Mouse (Mus musculus) adrenal gland, postnatal 14 days (tissue): ENCODE data around the gene Ccdc70. TPM values are rescaled to one million over a fixed set of nuclear protein-coding genes. Genes with fewer than 3 reads are reported as not detected.
"Not testable (repeated sequence)": the region's sequence is repeated elsewhere in the genome, so short reads cannot be mapped to it uniquely, and the experiment has no call there.

Experiments used
- DNase-seq: peaks from one replicate; pipeline ENCODE4 v3.0.0; 2021; ENCODE audit warnings: mixed read lengths
- long read RNA-seq, 2 experiments: library from polyadenylated mRNA; stranded (forward); transcript quantifications; one replicate each; pipeline ENCODE4 v2.0.0; 2021
- total RNA-seq: library from RNA; stranded (reverse); gene quantifications from 2 replicates; pipeline ENCODE4 v1.2.3, GENCODE M21; 2021

Gene Ccdc70
- not detected in 2 replicates for total RNA-seq
- long read RNA-seq, experiment 1 = 0 reads
- long read RNA-seq, experiment 2 = 0 reads

DNA sequence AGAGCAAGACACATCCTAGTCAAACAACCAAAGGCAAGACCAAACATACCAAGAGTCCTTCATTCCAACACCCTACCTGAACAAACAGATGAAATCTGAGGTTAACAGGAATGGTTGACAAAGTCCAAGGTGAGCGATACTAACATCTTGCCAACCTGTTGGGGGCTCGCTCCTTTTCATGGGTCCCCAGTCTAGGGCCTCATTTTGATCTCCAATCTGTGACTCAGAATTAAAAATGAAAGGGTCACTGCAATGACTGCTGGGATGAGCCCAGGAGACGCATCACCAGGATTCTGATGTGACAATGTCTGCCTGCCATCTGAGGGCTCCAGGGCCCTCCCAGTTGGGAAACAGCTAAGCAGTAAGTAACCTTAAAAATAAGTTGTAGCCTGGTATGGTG lies at the start of gene Ccdc70:
TSS of gene Ccdc70 (plus strand) at position 301 of the 400 bp plus-strand sequence.
- DNase-seq = no peak

GRCm38 (mm10) chr8:21930754-21931153 lies 38.8 kb upstream of the Ccdc70 start:
- not testable (repeated sequence) for DNase-seq

DNA sequence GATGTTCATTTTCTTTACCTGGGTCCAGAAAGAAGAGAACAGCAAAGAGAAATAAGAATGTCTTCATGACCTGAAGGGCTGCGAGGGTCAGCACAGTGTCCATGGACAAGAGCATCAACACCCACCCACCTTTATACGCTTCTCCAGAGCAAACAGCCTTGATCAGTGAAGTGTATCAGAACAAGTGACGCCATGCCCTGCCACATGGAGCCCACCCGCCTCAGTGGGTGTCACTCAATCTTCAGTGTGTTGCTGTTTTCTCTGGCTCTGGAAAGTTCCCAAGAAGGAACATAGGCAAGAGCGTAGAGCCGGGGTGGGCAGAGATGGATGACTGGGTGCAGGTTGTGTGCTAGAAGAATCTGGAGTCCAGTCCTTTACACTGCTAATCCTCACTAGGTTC lies 37.0 kb upstream of the Ccdc70 start, which contains the start of gene Defb15:
TSS of gene Defb15 (minus strand) at position 101 of the 400 bp plus-strand sequence.
- no peak for DNase-seq

- not testable (repeated sequence) for DNase-seq
Measured at GRCm38 (mm10) chr8:21938052-21938451, 31.5 kb upstream of the Ccdc70 start, which contains the start of gene Defb35. Defb35 (plus strand) TSS chr8:21938352.

DNA sequence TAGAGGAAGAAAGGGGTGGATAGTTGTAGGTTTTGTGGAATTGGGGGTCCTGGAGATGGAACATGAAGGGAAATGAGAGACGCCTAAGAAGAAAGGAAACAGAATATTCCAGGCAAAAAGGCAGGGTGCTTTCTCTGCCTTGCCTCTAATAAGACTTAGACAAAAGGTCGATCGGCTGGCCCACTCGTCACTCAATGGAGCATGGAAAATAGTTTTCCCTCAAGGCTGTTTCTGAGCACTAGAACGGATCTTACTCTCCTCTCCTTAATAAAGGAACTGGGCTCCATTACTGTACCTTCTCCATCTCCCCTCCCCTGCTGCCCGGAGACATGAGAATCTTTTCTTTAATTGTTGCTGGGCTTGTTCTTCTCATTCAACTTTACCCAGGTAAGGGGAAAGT lies 23.1 kb upstream of the Ccdc70 start, which contains the start of gene Defb13:
TSS of gene Defb13 (plus strand) at position 301 of the 400 bp plus-strand sequence.
- DNase-seq = no peak

- DNase-seq = no peak
Measured at GRCm38 (mm10) chr8:21947311-21948017, 22.1 kb upstream of the Ccdc70 start.

DNA sequence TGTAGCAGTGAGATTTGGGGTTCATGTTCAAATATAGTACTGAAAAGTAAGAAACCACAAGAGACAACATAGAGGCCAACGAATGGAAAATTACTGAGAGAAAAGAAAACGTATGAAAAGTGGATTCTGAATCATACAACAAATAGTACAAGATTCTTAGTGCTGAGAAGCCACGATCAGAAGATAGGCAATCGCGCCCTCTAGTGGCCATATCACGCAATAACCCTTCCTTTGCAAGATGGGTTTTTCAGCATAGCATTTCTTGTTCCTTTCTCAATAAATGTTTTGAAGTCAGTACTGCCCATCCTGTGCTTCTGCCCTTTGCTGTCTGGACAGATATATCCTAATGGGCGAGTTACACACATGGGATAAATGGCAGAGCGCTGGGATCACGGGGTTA lies 14.3 kb upstream of the Ccdc70 start:
- DNase-seq = peak; percentile 64

DNA sequence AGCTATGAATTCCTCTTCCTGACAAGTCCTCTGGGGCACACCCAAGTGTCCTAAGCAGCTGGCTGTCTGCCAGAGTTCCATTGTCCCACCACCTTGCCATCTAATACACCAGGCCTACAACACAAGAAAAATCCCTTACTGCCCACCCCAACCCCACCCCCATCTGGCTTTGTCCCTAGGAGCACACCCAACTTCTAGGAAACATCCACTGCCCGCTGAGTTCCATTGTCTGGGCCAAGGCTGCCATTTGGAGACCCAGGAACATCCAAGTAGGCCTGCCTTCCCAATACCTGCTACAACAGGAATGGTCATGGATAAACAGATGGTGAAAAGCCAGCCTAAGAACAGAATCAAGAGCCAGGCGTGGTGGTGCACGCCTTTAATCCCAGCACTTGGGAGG lies 13.2 kb upstream of the Ccdc70 start:
- no peak for DNase-seq

- no peak for DNase-seq
Measured at GRCm38 (mm10) chr8:21958414-21958813, 11.2 kb upstream of the Ccdc70 start, which contains the start of gene Fam90a1a. Fam90a1a (plus strand) TSS chr8:21958714.

- DNase-seq = no peak
Measured at GRCm38 (mm10) chr8:21966646-21967045, 2.9 kb upstream of the Ccdc70 start.

GRCm38 (mm10) chr8:21978193-21978592 lies 8.6 kb downstream of the Ccdc70 start:
- DNase-seq = no peak

DNA sequence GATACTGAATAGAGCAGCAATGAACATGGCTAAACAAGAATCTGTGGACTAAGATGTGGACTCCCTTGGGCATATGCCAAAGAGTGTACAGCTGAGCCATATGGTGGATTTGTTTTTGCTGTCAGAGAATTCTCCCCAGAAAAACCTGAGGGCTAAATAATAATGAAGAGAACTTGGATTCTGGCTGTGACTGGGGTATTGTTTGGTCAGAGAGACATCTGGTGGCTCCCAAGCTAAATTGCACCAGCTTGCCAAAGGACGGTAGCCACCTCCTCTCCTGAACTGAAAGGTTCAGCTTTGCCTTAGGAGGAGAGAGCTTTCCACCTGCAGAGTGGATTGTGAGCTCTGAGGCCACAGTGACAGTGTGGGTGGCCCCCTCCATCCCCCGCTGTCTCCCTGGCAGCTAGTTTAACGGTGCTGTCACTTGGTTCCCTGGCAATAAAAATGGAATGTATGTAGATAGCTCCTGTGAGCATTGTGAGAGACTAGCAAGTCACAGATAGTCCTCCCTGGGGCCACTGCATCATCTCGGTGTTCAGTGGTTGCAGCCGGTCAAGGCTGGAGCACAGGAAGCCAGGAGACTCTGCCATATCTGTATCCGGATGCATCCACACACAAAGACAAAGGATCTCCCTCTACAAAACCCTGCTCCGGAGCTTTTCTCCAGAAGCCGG lies 12.2 kb downstream of the Ccdc70 start:
- DNase-seq = peak; percentile 12

DNA sequence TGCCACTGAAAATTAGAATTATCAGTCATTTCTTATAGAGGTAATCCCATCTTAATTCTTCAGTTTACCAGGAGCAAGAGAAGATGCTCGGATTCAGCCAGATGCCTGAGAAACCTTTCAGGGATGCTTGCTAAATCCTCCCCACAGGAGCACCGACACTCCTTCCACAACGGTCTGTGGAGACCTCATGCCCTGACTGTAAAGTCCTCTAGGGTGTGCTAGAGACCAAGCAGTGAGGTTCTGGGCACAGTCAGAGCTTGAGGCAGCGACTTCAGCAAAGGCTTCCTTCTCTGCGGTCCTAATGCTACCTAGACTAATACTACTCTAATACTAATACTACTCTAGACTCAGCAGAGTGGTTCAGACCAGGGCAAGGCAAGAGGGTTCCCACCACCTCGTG lies 22.6 kb downstream of the Ccdc70 start:
- peak; percentile 76 for DNase-seq

DNA sequence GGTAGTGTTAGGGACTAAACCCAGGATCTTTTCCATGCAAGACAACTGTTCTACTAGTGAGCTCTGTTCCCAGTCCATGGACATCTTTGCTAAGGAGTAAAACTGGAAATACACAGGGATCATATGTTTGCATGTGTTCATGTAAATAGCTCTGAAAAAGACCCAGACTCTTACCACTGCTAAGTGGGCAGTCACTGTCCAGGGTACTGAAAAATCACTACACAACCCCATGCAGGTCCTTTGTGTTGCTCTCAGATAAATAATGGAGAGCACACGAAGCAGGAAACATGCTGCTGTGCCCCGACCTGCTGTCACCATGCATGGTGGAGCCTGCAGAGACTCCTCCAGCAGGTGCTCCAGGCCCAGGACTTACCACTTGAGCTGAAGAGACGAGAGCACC lies 25.6 kb downstream of the Ccdc70 start:
- DNase-seq = no peak

DNA sequence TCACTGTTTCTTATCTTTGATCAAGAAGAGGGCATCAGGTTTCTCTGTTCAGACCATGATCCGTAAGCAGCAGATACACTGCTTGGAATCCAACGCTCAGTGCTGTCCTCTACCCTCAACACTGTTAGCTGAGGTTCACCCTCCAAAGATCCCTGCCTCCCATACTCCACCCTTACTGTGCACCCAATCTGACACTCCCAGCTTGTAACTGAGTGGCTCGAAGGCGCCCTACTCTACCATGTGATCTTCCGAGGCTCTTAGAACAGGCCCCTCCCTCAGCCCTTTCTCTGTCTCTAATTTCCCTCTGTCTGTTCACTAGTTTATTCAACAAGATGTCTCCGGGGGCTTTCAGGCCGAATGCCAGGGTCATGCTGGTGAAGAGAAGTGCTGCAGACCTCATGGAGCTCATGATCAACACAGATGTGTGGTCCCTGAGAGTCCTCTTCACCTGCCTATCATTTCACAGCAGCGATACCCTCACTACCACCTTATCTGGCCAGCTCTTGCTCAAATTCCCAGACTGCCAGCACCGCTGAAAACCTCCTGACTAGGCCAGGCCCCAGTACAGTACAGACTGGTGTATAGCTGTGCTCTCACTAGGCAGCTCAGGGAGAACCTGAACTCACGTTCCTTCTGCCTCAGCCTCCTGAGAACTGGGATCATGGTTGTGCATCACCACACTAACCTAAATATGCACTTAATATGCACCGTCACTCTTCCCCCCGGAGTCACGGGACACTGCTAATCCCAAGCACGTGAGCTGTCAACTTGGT lies 35.4 kb downstream of the Ccdc70 start:
- no peak for DNase-seq

DNA sequence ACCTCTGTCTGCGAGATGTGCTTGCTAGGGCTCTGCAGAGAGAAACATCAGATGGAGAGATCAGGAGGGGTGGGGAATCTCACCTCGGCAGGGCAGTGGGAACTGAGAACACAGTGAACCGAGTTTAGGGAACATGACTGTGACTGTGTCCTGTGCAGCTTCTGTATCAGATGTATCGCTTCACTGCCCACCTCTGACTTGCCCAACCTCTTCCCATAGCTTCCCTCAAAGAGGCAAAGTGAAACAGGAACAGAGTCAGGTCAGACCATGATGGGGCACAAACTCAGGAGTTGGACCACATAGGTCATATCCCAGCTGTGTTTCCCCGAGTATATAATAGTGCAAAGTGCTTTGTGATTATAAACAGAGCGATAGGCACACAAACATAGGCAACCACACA lies 36.8 kb downstream of the Ccdc70 start:
- DNase-seq = no peak

DNA sequence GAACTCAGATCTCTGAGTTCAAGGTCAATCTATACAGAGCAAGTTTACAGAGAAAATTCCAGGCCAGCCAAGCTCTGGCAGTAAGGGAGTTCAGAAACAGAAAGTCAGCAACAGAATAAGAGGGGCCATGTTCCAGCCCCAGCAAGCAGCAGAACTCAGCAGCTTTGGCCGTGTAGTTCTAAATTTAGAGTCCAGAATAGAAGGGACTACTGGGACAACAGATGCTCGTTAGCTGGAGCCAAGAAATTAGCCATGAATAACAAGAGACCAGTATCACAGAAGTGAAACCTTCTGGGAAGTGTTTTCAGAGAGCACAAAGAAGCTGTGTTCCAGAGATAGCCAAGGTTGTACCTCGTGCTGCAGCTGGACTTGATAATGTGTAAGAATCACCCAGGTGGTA lies 39.8 kb downstream of the Ccdc70 start:
- DNase-seq = no peak

DNA sequence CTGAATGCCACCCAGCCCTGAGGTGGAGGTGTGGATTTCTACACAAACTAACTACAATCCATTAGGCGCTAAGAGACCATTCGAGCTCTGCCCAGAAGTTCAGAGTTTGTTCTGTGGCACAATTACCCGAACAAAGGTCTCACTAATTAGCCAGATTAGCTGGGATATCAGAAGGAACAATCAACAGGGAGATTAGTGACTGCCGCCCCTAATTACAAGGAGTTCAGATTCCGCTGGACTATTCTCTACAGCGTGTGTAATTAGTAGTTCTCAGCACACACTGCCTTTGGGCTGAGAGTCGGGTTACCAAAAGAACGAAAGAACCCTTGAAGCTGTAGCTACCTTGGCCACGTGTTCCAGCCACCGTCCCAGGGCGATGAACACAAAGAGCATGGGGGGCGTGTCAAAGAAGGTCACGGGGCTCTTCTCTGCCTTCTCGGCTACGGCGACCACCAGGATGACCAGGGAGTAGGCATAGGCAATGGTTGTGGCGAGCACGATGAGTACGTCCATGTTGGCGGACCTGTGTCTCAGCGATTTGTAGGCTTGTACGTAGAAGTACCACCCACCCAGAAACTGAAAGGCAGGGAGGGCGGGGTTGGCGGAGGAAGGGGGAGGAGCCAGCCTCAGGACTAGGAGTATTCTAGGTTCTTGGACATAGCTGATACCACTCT lies 43.6 kb downstream of the Ccdc70 start:
- DNase-seq = no peak

DNA sequence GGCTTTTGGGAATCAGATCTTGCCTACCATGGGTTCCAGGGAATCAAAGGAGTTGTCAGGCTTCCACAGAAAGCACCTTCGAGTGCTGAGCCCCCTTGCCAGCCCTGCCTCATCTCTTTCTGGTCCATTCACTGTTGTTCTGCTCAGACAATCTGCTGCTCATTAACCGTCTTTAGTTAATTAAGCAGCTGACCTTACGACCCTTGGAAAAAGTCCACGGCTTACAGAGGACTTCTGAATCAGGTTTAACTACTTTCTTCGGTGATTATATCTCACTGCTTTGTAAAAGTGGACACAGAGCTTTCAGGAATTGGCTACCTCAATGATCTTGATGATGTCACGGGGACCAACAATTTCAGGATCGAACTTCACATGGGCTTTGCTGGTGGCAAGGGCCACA lies 48.2 kb downstream of the Ccdc70 start:
- DNase-seq = no peak

- no peak for DNase-seq
Measured at GRCm38 (mm10) chr8:22019498-22019897, 49.9 kb downstream of the Ccdc70 start.

DNA sequence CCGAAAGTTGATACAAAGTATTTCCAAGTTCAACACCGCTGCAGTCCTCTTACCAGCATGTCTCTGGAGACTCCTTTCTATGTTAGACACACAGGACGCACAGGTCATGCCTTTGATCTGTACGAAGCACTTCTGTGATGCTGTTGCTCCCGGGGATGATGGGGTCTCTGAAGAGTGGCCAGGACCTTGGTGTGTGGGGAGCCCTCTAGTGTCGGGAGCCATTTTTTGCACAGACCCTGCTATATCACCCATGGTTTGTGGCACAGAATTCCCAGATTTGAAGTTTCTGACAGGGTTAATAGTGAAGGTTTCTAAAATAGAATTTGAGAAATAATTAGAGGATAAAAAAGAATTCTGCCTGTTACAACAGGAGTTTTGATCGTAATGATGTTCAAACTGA lies 52.7 kb downstream of the Ccdc70 start:
- DNase-seq = no peak
